Mouse (Mus musculus): ENCODE results near the gene Hnrnpa1.
A peak's percentile ranks its signal among the peaks of the same experiment; 100 is the strongest.
"Not testable (repeated sequence)": the region's sequence is repeated elsewhere in the genome, so short reads cannot be mapped to it uniquely, and the experiment has no call there.

Hnrnpa1 gene

DNA sequence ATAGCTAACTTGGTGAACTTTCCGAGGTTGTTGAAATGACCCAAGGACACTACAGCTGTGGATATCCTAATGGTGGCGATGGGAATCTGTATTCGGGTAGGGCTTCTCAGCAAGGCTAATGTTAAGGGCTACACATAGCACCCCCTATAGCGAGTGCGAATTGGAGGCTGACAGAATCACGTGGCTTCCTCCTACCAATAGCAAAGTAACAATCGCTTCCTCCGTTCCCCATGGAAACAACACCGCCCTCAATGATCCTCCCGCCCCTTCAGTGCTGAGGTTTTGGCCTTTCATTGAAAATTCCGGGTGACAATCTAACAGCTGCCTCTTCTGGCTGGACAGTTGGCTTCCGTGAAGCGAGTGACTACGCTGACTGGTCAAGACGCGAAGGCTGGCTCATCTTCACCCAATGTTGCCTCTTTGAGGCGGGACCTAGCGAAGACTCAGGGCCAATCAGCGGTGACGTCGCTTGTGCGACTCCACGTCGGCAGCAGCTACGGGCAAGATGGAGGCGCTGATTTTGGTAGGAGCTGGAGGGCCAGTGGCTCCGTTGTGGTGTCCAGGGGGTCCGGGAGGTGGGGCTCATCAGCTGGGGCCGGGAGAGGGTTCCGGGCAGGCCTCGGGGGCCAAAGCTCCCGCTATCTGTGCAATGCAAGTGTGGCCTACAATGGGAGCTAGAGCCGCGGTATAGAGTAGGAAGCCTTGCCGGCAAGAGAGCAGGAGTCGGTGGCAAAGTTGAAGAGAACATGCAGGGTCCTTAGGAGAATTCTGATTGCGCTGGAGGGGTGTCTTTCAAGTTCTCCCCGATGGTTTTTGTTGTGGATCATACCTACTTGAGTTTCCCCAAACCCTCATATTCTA, 32.4 kb downstream of the Hnrnpa1 start, which contains the start of gene Copz1:
TSS of gene Copz1 (plus strand) at position 296 of the 861 bp plus-strand sequence.
- peak; percentile 96 for DNase-seq (ENCODE audit: low read depth, low spot score)

DNA sequence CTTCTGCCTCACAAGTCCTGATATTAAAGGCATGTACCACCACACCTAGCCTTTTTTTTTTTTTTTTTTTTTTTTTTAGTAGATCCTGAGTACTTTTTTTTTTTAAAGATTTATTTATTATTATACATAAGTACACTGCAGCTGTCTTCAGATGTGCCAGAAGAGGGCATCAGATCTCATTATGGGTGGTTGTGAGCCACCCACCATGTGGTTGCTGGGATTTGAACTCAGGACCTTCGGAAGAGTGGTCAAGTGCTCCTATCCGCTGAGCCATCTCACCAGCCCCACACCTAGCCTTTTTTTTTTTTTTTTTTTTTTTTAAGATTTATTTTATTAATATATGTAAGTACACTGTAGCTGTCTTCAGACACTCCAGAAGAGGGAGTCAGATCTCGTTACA, 35.7 kb downstream of the Hnrnpa1 start:
- not testable (repeated sequence) for DNase-seq (ENCODE audit: low read depth, low spot score)

DNA sequence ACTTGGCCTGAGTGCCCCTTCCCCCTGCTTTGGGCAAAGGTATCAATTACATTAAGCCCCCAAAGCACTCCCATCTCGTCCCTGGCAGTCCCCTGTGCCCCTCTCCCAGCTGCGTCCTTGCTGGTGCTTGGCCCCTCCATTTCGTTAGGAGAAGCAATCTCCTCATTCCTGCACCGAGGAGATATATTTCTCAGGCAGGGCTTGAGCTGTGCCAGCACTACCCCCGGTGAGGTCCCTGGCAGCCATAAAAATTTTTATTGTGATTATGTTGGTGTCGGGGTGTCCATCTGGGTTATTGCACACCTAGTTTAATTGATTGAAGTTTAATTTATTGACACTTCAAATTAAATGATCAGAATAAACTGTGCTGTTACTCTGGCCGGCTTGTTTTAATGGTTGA, 37.7 kb downstream of the Hnrnpa1 start:
- DNase-seq (ENCODE audit: low read depth, low spot score), result no peak

DNA sequence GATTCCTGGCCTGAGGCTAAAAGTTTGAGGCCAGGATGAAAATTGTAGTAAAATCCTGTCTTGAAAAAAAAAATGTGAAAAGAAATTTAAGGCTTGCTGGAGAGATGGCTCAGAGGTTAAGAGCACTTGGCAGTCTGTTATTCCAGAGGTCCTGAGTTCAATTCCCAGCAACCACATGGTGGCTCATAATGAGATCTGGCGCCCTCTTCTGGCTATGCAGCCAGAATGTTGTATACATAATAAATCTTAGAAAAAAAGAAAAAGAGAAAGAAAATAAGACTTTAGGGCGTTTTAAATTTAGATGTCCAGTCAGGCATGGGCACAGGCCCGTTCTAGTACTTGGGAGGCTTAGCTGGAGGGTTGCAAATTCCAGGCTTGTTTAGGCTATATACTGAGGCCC, 39.5 kb downstream of the Hnrnpa1 start:
- DNase-seq (ENCODE audit: low read depth, low spot score), result no peak

DNA sequence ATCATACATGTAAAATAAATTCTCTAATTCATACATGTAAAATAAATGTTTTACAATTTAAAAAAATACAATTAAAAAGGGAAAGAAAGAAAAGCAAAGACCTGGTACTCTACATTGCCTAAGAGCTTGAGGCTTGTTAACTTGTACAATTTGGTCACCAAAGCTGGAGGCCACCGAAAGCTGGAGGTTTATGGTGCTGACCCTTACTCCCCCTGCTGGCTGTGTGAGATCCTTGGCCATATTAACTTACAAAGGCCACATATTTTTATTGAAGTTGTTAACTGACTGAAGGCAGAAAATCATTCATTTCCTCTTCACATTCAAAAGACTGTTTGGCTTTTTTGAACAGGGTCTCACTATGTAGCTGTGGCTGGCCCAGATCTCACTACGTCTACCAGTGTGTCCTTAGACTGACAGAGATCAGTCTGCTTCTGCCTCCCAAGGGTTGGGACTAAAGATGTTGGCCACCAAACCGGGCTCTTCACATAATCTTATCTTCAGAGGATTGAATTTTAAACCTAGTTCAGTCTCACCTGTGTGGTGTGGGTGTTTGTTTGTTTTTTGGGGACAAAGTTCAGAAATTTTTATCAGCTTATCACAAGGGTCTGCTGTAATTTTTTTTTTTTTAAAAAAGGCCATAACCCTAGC, 40.7 kb downstream of the Hnrnpa1 start:
- DNase-seq (ENCODE audit: low read depth, low spot score), result no peak

DNA sequence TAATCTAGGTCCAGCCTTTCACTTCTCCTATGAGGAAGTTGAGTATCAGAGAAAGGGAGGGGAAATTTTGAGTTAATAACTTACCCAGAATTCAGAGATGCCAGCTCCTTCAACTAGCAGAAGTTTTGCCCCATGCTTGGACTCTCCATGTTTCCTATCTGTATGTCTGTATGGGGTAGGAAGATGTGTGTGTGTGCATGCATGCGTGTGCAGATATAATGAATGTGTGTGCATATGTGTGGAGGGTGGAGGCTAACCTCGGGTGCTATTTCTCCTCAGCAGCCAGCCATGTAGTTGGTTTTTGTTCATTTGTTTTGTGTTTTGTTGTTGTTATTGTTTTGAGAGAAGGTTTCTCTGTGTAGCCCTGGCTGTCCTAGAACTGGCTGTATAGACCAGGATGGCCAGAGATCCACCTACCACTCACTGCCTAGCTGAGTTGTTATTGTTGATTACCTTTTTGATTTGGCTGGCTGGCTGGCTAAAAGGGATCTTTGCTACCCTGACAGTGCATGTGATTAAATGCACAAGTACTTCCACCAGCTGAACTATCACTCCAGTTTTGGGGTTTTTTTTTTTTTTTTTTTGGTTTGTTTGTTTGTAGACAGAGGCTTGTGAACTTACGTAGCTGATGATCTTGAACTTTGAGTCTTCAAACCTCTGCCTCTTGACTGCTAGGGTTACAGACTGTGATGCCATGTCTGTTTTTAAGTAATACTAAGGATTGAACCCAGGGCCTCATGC, 41.4 kb downstream of the Hnrnpa1 start:
- no peak for DNase-seq (ENCODE audit: low read depth, low spot score)

DNA sequence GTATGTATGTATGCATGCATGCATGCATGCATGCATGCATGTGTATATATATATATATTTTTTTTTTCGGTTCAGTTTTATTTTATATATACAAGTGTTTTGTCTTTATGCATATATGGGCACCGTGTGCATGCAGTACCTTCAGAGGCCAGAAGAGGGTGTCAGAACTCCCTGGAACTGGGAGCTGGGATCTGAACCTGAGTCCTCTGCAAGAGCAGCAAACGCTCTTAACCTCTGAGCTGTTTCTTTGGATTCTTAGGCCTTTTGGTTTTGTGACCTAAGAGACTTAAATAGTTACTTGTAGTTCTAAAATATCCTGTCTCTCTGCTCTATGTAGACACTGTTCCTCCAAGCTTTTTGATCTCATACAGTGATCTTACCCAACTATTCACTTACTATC, 43.8 kb downstream of the Hnrnpa1 start:
- DNase-seq (ENCODE audit: low read depth, low spot score), result no peak

DNA sequence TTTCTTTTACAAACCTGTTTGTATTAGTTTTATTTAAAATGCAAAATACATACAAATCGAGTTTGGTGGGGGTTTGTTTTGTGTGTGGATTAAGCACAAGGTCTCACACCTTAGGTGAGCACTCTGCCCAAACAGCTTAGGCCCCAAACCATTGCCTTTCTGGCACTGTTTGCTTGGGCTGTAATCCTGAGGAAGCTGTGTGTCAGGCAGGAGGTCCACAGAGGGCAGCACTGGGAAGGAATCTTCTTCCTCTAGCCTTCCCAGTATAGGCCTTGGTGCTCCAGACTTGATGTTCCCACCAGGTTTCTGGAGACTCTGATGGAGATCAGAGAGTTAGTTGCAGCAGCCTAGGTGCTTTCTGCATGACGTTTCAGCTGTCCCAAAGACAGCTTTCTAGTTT, 44.4 kb downstream of the Hnrnpa1 start:
- no peak for DNase-seq (ENCODE audit: low read depth, low spot score)

DNA sequence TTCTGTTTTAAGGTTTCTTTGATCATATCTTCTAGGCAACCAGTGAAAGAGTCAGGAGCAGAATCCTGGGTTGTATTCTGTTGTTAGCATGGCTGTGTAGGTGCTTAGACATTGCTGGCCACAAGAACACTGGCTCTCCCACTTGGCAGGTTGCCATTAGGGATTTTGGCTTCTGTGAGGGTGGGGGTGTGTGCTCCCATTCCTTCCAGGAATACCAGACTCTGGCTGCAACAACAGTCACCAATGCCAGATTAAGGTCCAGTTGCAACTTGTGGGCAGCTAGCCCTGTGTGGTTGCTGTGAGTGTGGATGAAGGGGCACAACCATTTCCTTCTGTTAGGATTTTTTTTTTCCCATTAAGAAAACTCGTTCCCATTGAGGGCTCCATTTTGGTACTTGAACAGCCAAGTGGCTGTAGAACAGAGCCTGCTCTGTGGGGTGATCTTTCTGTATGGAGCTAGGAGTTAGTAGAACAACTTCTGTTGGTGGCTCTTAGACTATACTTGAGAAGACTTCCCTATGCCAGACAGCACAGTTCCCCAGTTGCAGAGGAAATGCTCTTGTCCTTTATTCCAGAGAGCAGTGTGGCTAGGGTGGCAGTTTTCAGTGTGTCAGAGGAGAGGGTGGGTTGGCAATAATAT, 45.7 kb downstream of the Hnrnpa1 start:
- no peak for DNase-seq (ENCODE audit: low read depth, low spot score)

DNA sequence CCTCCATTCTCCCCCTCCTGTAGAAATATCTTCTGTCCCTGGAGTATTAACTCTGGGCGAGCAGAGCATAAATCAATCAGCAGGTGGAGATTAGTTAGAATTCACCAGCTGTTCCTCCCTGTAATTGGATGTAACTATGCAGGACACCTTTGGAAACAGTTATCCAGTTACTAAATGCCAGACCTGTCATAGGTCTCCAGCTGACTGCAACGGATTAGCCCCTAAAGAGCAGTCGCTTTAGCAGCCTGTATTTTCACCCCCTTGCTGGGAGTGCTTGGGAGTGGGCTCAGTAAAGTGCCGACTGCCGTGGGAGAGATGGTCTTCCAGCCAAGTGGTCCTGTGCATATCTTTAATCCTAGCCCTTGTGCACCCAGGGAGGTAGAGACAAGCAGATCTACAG, 49.4 kb downstream of the Hnrnpa1 start:
- DNase-seq (ENCODE audit: low read depth, low spot score), result no peak

DNA sequence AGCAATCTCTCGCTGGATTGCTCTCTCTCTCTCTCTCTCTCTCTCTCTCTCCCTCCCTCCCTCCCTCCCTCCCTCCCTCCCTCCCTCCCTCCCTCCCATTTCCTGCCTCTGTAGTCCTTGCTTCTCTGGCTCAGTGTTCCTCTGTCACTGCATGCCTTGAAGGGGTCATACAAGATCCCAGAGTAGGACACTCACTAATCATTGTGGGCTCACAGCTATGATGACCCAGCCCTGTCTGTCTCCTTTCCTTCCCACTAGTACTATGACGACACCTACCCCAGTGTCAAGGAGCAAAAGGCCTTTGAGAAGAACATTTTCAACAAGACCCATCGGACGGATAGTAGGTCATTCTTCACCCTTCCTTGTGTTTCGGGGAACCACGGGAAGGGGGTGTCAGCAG, 50.2 kb downstream of the Hnrnpa1 start:
- DNase-seq (ENCODE audit: low read depth, low spot score), result no peak

DNA sequence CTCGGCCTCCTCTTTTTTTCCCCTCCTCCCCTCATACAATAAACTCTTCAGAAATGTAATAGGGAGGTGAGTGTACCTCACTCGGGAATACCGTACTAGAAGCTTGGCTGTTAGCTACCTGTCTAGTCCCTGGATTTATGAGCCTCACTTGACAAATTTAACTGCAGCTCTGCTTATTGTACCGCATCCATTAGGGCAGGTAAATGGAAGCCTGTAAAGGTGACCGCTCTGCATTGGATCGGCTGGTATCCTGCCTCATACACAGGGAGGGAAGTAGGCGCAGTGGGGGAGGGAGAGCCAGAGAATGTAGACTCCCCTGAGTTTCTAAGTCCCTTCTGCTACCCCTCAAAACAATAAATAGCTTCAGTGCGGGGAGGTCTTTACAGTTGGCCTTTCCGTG, 50.6 kb downstream of the Hnrnpa1 start:
- DNase-seq (ENCODE audit: low read depth, low spot score), result no peak

DNA sequence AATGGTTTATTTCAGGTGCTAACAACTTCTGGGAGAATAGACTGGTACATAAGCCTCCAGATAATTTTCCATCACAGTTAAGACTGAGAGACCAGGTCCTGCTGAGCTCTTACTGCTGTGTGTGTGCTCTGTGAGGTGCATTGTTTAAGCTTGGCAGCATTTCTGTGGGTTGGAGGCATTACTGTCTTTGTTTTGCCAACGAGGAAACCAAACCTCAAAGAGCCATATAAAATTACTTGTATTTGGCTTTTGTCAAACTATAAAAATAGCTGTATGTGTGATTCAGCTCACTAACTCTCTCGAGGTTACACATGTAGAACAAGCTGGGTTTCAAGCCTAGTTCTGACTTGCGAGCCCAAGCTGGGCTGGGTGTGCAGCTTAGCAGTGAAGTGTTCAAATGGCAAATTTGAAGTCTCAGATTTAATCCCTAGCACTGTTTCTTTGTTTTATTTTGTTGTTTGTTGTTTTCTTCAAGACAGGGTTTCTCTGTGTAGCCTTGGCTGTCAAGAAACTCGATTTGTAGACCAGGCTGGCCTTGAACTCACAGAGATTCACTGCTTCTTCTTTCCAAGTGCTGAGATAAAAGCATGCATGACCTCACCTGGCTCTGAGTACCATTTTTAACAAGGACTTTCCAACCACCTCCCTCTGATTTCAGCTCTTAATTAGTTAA, 52.6 kb downstream of the Hnrnpa1 start:
- no peak for DNase-seq (ENCODE audit: low read depth, low spot score)

DNA sequence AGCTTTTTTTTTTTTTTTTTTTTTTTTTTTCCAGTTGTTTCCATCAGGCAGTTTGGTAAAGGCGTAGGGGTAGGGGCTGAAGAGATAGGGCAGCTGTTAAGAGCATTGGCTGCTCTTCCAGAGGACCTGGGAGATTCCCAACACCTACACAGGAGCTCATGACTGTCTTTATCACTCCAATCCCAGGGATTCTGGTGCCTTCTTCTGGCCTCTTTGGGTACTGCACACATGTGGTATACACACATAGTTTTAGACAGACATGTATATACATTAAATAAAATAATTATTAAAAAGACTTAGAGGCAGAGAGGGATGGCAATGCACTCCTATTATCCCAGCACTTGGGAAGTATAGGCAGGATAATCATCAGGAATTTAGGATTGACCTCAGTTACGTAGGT, 53.1 kb downstream of the Hnrnpa1 start:
- no peak for DNase-seq (ENCODE audit: low read depth, low spot score)

DNA sequence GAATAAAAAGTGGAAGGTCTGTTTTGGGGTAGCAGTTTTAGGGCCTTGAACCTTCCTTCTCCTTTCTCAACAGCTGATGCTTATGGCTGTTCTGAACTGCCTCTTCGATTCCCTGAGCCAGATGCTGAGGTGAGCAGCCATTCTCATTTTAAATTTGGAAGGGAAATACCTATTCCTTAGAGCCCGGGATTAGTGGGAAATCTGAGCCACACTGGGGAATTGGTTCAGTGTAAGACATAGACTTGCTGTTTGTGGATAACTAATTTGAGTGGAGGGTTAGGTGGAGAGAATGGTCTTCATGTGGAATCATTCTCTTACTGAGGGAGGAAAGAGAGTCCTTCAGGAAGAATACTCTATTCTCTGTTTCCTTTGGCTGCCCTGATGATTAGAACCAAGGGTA, 54.4 kb downstream of the Hnrnpa1 start:
- no peak for DNase-seq (ENCODE audit: low read depth, low spot score)

DNA sequence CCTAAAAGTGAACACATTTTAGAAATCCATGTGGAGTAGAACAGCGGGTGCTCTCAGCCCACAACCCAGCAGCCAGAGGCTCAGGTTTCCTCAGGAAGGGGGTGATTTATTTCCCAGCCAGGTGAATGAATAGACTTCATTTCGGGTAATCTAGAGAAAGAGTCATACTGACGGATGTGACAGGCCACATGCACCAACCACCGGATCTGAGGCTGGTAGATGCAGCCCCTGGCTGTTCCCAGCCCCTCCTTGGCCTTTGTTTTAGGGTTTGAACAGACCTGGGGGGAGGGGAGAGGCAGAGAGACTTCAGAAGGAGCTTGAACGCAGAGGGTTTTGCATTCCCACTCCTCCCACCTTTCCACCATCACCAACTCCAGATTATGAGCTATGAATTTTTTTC, 55.6 kb downstream of the Hnrnpa1 start:
- DNase-seq (ENCODE audit: low read depth, low spot score), result peak; percentile 59

Measured in embryo, embryonic 11.5 days (tissue).